Mouse (Mus musculus) intestine, postnatal 0 days (tissue): Measurements from ENCODE around the gene Med20. TPM values are rescaled to one million over a fixed set of nuclear protein-coding genes. Genes with fewer than 3 reads are reported as not detected.
A peak's percentile ranks its signal among the peaks of the same experiment; 100 is the strongest.

Experiments used
- ATAC-seq: fragments of 200-750 bp; cut with Nextera tagmentation; 2 replicates; pipeline ENCODE4 v1.8.0; 2017; ENCODE audit warnings: mild to moderate bottlenecking, moderate TSS enrichment, moderate library complexity
- H3K27ac ChIP-seq: fragments of 300-500 bp; sonication (generic); 2 replicates; pipeline ENCODE4 v1.5.1; 2014; ENCODE audit warnings: mild to moderate bottlenecking, low read depth, low read length, moderate library complexity
- H3K27me3 ChIP-seq: fragments of 300-500 bp; sonication (generic); replicated peaks from 2 replicates; pipeline ENCODE4 v1.6.1; 2014; ENCODE audit warnings: low read length, mixed read lengths; ENCODE audit not compliant: control insufficient read depth, insufficient read depth
- H3K36me3 ChIP-seq: fragments of 300-500 bp; sonication (generic); 2 replicates; pipeline ENCODE4 v1.6.1; 2014; ENCODE audit warnings: mild to moderate bottlenecking, moderate library complexity; ENCODE audit not compliant: control insufficient read depth, insufficient read depth
- H3K4me1 ChIP-seq: fragments of 300-500 bp; sonication (generic); replicated peaks from 2 replicates; pipeline ENCODE4 v1.6.1; 2014; ENCODE audit warnings: antibody characterized with exemption, low read length, mixed read lengths; ENCODE audit not compliant: control insufficient read depth, insufficient read depth
- H3K4me2 ChIP-seq: fragments of 300-500 bp; sonication (generic); replicated peaks from 2 replicates; pipeline ENCODE4 v1.6.1; 2014; ENCODE audit warnings: low read depth, mild to moderate bottlenecking, moderate library complexity
- H3K4me3 ChIP-seq: fragments of 300-500 bp; sonication (generic); 2 replicates; pipeline ENCODE4 v1.5.1; 2014; ENCODE audit warnings: low read depth, low read length
- H3K9ac ChIP-seq: fragments of 300-500 bp; sonication (generic); 2 replicates; pipeline ENCODE4 v1.6.1; 2014; ENCODE audit warnings: mild to moderate bottlenecking, low read depth, low read length
- H3K9me3 ChIP-seq: fragments of 300-500 bp; sonication (generic); 2 replicates; pipeline ENCODE4 v1.6.1; 2016; ENCODE audit warnings: mixed run types; ENCODE audit not compliant: control insufficient read depth
- CTCF ChIP-seq: sonication (generic); IDR thresholded peaks from 2 replicates; pipeline ENCODE4 v1.5.1; 2016; ENCODE audit warnings: low read depth, mild to moderate bottlenecking, control low read depth, antibody characterized with exemption, moderate library complexity
- WGBS: fragments of 180-500 bp; shearing (Covaris S2); extraction: QIAGEN DNeasy Blood & Tissue Kit; methylation state at CpG from one replicate; pipeline ENCODE4 v1.1.7; 2014; 5-methylcytosine and 5-hydroxymethylcytosine counted together
- polyA plus RNA-seq: library from polyadenylated mRNA; unstranded; fragments of >200 nt; fragmentation: Nextera tagmentation; extraction: Ambion mirVana; gene quantifications from 2 replicates; pipeline ENCODE4 v1.2.1, GENCODE M21; 2015

Gene Med20
- 22.8 and 22.9 TPM in 2 replicates for polyA plus RNA-seq

- Histone ChIP-seq H3K4me1 (peaks cover 6% of the 10 kb centered on the region; the same call in 1 of the 2 replicates), H3K36me3 (peaks cover 20% of the 10 kb centered on the region), H3K4me3 (peak within 1 kb of the TSS; percentile 68), H3K4me2 (peak within 1 kb of the TSS; percentile 92), H3K9ac (peak within 1 kb of the TSS; percentile 71), H3K27ac (peak within 1 kb of the TSS; percentile 50), H3K27me3 (no peaks in the 10 kb centered on the region), H3K9me3 (no peaks in the 10 kb centered on the region)
- peak; percentile 89 for TF ChIP-seq CTCF
- 0% methylated on average over 59 of the region's 59 CpGs for WGBS
- ATAC-seq, result peak; percentile 95
Measured at GRCm38 (mm10) chr17:47610849-47611660, at the start of gene Med20, which contains the start of the genes Bysl and Gm20517. Gene Med20 (plus strand): TSS chr17:47611582. Gene Bysl (minus strand): TSS chr17:47611492. Gene Gm20517 (plus strand): TSS chr17:47611589.

DNA sequence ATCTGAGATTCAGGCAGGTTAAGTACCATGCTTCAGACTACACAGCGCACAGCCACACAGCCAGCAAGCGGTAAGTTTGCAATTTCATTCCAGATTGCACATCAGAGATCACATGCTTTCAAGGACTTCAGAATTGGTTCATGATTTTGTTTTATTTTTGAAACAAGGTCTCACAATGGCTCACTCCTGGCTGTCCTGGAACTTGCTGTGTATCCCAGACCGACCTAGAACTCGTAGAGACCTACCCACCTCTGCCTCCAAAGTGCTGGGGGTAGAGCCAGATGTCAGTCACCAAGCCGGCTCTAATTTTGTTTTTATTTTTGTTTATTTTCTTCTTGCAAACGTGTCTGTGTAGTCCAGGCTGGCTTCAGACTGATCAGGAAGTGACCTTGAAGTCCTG lies 48.5 kb upstream of the Med20 start:
- WGBS, result 79% methylated on average over 6 of the region's 6 CpGs
- Histone ChIP-seq H3K36me3 (no peaks in the 10 kb centered on the region), H3K4me2 (no peak overlapping the region), H3K4me3 (no peak overlapping the region), H3K27me3 (no peaks in the 10 kb centered on the region), H3K9ac (no peak overlapping the region), H3K4me1 (no peaks in the 10 kb centered on the region), H3K27ac (no peak overlapping the region), H3K9me3 (no peaks in the 10 kb centered on the region)
- ATAC-seq, result no peak
- TF ChIP-seq CTCF, result no peak

DNA sequence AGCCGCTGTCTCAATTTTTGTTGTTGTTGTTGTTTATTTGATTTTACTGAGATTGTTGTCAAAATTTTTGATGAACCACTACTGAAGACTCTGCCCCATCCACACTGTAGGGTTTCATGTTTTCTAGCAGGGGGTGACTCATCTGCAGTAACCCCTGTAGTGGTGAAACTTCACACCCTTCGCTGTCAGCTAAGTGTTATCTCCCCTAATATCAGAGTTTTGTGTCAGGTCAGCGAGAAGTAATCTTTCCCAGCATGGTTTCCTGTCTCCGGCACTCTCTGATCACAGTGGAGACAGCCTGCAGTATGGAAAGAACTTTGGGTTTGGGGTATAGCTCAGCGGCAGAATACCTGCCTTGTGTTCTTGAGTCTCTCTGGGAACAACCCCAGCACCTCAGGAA lies 46.8 kb upstream of the Med20 start:
- no peaks in the 10 kb centered on the region for H3K36me3 ChIP-seq
- no peak for TF ChIP-seq CTCF
- H3K9me3 ChIP-seq, result no peaks in the 10 kb centered on the region
- WGBS, result 75% methylated on average over 5 of the region's 5 CpGs
- no peak for ATAC-seq
- no peak overlapping the region for H3K4me3 ChIP-seq
- no peak overlapping the region for H3K4me2 ChIP-seq
- no peaks in the 10 kb centered on the region for H3K27me3 ChIP-seq
- no peak overlapping the region for H3K27ac ChIP-seq
- H3K9ac ChIP-seq, result no peak overlapping the region
- H3K4me1 ChIP-seq, result no peaks in the 10 kb centered on the region

DNA sequence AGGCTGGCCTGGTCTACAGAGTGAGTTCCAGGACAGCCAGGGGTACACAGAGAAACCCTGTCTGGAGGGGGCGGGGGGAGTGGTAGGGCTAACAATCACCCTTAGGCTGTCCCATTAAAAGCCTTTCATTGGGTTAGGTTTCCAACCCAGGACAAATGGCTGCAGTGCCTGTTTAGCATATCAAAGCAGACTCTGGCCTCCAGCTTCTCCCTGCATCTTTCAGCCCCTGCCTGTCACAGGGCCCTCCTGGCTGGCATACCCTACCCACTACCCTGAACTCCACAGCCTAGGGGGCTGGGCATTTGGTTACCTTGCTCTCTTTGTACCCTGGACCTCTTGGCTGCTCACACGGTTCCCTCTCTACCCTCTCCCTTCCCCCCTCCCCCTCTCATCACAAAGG lies 45.2 kb upstream of the Med20 start:
- Histone ChIP-seq H3K9ac (no peak overlapping the region), H3K4me3 (no peak overlapping the region), H3K36me3 (no peaks in the 10 kb centered on the region), H3K4me1 (no peaks in the 10 kb centered on the region), H3K27me3 (no peaks in the 10 kb centered on the region), H3K9me3 (no peaks in the 10 kb centered on the region), H3K4me2 (no peak overlapping the region), H3K27ac (no peak overlapping the region)
- no peak for TF ChIP-seq CTCF
- ATAC-seq, result no peak
- 51% methylated on average over 2 of the region's 2 CpGs for WGBS

DNA sequence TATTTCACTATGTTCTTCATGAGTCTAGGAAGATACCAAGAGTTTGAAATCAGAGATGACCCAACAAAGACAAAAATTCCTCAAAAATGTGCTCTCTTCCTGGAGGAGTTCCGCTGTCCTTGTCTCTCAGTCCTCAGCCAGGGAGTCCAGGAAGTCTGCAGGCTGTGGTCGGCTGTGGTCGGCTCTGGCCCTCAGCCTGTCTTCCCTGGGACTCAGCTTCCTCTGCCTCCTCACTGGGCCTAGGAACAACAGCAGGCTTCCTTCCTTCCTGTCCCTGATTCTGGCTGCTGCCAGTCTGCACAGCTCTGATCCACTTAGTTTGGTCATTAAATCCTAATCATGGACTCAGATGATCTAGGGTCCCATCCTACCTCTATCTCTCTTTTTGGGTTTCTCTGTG lies 44.1 kb upstream of the Med20 start:
- peak overlapping the region; percentile 28; the same call in 1 of the 2 replicates for H3K27ac ChIP-seq
- ATAC-seq, result no peak
- no peaks in the 10 kb centered on the region for H3K4me1 ChIP-seq
- H3K4me3 ChIP-seq, result no peak overlapping the region
- H3K9ac ChIP-seq, result no peak overlapping the region
- H3K27me3 ChIP-seq, result no peaks in the 10 kb centered on the region
- no peaks in the 10 kb centered on the region for H3K36me3 ChIP-seq
- TF ChIP-seq CTCF, result no peak
- H3K9me3 ChIP-seq, result no peaks in the 10 kb centered on the region
- no peak overlapping the region for H3K4me2 ChIP-seq
- WGBS, result 47% methylated on average over 3 of the region's 3 CpGs

GRCm38 (mm10) chr17:47568389-47568788 lies 43.0 kb upstream of the Med20 start:
- H3K27me3 ChIP-seq, result no peaks in the 10 kb centered on the region

More at GRCm38 (mm10) chr17:47568389-47568788, 43.0 kb upstream of the Med20 start:
- H3K27ac ChIP-seq, result no peak overlapping the region
- no peaks in the 10 kb centered on the region for H3K9me3 ChIP-seq
- no peak overlapping the region for H3K4me2 ChIP-seq
- no peaks in the 10 kb centered on the region for H3K4me1 ChIP-seq
- no peak overlapping the region for H3K4me3 ChIP-seq
- no peak for ATAC-seq
- H3K9ac ChIP-seq, result no peak overlapping the region
- H3K36me3 ChIP-seq, result no peaks in the 10 kb centered on the region
- TF ChIP-seq CTCF, result no peak
- WGBS, result 91% methylated on average over 3 of the region's 3 CpGs
